Mouse (Mus musculus) MEL (cell line): ENCODE measurements around the gene Smoc1. TPM values are rescaled to one million over a fixed set of nuclear protein-coding genes. Genes with fewer than 3 reads are reported as not detected.

Experiments used
- DNase-seq: peaks from one replicate; pipeline ENCODE4 v3.0.0; 2011; ENCODE audit warnings: low read depth, low spot score
- H3K27ac ChIP-seq: 2 replicates; pipeline ENCODE4 v1.5.1; 2012; ENCODE audit warnings: low read depth, mild to moderate bottlenecking, control low read depth, low read length, moderate library complexity; ENCODE audit not compliant: control insufficient read depth
- H3K27me3 ChIP-seq, 2 experiments: fragments of 150-350 bp in 1 of 2; sonication (generic) in 1 of 2; 2 replicates each; pipeline ENCODE4 v1.6.1; 2012; ENCODE audit warnings: low read length in 2 of 2, mild to moderate bottlenecking in 2 of 2, improper control_type of control experiment in 1 of 2, moderate library complexity in 1 of 2; ENCODE audit not compliant: insufficient read depth in 2 of 2, control insufficient read depth in 1 of 2
- H3K36me3 ChIP-seq, 2 experiments: 2 replicates each; pipeline ENCODE4 v1.6.1; 2012 to 2014; ENCODE audit warnings: low read length in 2 of 2, improper control_type of control experiment in 1 of 2, inconsistent platforms in 1 of 2, mild to moderate bottlenecking in 1 of 2; ENCODE audit not compliant: insufficient read depth in 2 of 2, control insufficient read depth in 1 of 2
- H3K4me1 ChIP-seq, 2 experiments: fragments of 150-350 bp in 1 of 2; sonication (generic) in 1 of 2; 2 replicates each; pipeline ENCODE4 v1.6.1; 2012; ENCODE audit warnings: low read length in 2 of 2, improper control_type of control experiment in 1 of 2, mild to moderate bottlenecking in 1 of 2; ENCODE audit not compliant: insufficient read depth in 2 of 2, control insufficient read depth in 1 of 2
- H3K4me3 ChIP-seq, 2 experiments: fragments of 150-350 bp in 1 of 2; sonication (generic) in 1 of 2; 2 replicates each; pipeline ENCODE4 v1.5.1; 2012; ENCODE audit warnings: low read depth in 2 of 2, low read length in 2 of 2, mild to moderate bottlenecking in 2 of 2, moderate library complexity in 2 of 2, control low read depth in 1 of 2, improper control_type of control experiment in 1 of 2; ENCODE audit not compliant: control insufficient read depth in 1 of 2, insufficient read depth in 1 of 2
- H3K79me2 ChIP-seq: 2 replicates; pipeline ENCODE4 v1.6.1; 2012; ENCODE audit warnings: mild to moderate bottlenecking, low read length, moderate library complexity; ENCODE audit not compliant: control insufficient read depth, poor library complexity, insufficient read depth
- H3K9ac ChIP-seq: 2 replicates; pipeline ENCODE4 v1.6.1; 2012; ENCODE audit warnings: low read depth, mild to moderate bottlenecking, control low read depth, low read length, moderate library complexity; ENCODE audit not compliant: control insufficient read depth, poor library complexity, severe bottlenecking
- H3K9me3 ChIP-seq: fragments of 150-350 bp; sonication (generic); replicated peaks from 2 replicates; pipeline ENCODE4 v1.6.1; 2012; ENCODE audit warnings: mild to moderate bottlenecking, low read length, improper control_type of control experiment, moderate library complexity; ENCODE audit not compliant: insufficient read depth
- BHLHE40 ChIP-seq: IDR thresholded peaks from 2 replicates; pipeline ENCODE4 v1.6.1; 2012; ENCODE audit warnings: low read depth, mild to moderate bottlenecking, inconsistent platforms, low read length, improper control_type of control experiment, borderline replicate concordance
- CHD1 ChIP-seq: IDR thresholded peaks from 2 replicates; pipeline ENCODE4 v1.6.1; 2012; ENCODE audit warnings: low read depth, mild to moderate bottlenecking, inconsistent platforms, low read length, improper control_type of control experiment
- CHD2 ChIP-seq: IDR thresholded peaks from 2 replicates; pipeline ENCODE4 v1.6.1; 2011; ENCODE audit warnings: low read length, improper control_type of control experiment
- CTCF ChIP-seq, 3 experiments: IDR thresholded peaks in 2 of 3; conservative IDR thresholded peaks in 1 of 3; 2 replicates each; pipeline ENCODE4 v1.5.1; 2011 to 2012; ENCODE audit warnings: low read length in 3 of 3, low read depth in 2 of 3, mild to moderate bottlenecking in 2 of 3, improper control_type of control experiment in 1 of 3, inconsistent platforms in 1 of 3, mixed read lengths in 1 of 3, moderate library complexity in 1 of 3; ENCODE audit not compliant: control insufficient read depth in 1 of 3, insufficient read depth in 1 of 3, poor library complexity in 1 of 3, severe bottlenecking in 1 of 3
- EP300 ChIP-seq, 2 experiments: IDR thresholded peaks; 2 replicates each; pipeline ENCODE4 v1.6.1; 2011; ENCODE audit warnings: improper control_type of control experiment in 2 of 2, low read length in 2 of 2, low read depth in 1 of 2, mild to moderate bottlenecking in 1 of 2
- ETS1 ChIP-seq: IDR thresholded peaks from 2 replicates; pipeline ENCODE4 v1.6.1; 2012; ENCODE audit warnings: low read depth, mild to moderate bottlenecking, inconsistent platforms, low read length, improper control_type of control experiment, moderate library complexity
- GABPA ChIP-seq: IDR thresholded peaks from 2 replicates; pipeline ENCODE4 v1.6.1; 2012; ENCODE audit warnings: low read depth, mild to moderate bottlenecking, inconsistent platforms, low read length, improper control_type of control experiment, moderate library complexity
- JUND ChIP-seq: IDR thresholded peaks from 2 replicates; pipeline ENCODE4 v1.6.1; 2011; ENCODE audit warnings: low read depth, mild to moderate bottlenecking, improper control_type of control experiment, low read length
- KAT2A ChIP-seq: conservative IDR thresholded peaks from 2 replicates; pipeline ENCODE4 v1.6.1; 2012; ENCODE audit warnings: low read depth, low read length, improper control_type of control experiment, inconsistent platforms
- MAZ ChIP-seq: IDR thresholded peaks from 2 replicates; pipeline ENCODE4 v1.6.1; 2012; ENCODE audit warnings: low read depth, mild to moderate bottlenecking, inconsistent platforms, low read length, improper control_type of control experiment
- MEF2A ChIP-seq: IDR thresholded peaks from 2 replicates; pipeline ENCODE4 v1.6.1; 2014; ENCODE audit warnings: low read depth, mild to moderate bottlenecking, inconsistent platforms, low read length, improper control_type of control experiment; ENCODE audit not compliant: poor library complexity, insufficient replicate concordance, severe bottlenecking; ENCODE audit errors: extremely low read depth
- NRF1 ChIP-seq: IDR thresholded peaks from 2 replicates; pipeline ENCODE4 v1.6.1; 2014; ENCODE audit warnings: low read depth, mild to moderate bottlenecking, inconsistent platforms, low read length, improper control_type of control experiment, moderate library complexity; ENCODE audit not compliant: poor library complexity, insufficient read depth, severe bottlenecking
- POLR2AphosphoS2 ChIP-seq: IDR thresholded peaks from 2 replicates; pipeline ENCODE4 v1.6.1; 2011; ENCODE audit warnings: low read length, improper control_type of control experiment
- POLR2AphosphoS5 ChIP-seq: IDR thresholded peaks from 2 replicates; pipeline ENCODE4 v1.6.1; 2012; ENCODE audit warnings: low read depth, borderline replicate concordance, mild to moderate bottlenecking, inconsistent platforms, low read length, moderate library complexity, mixed read lengths
- RAD21 ChIP-seq: IDR thresholded peaks from 2 replicates; pipeline ENCODE4 v1.6.1; 2011; ENCODE audit warnings: mild to moderate bottlenecking, low read depth, low read length, improper control_type of control experiment
- SIN3A ChIP-seq: IDR thresholded peaks from 2 replicates; pipeline ENCODE4 v1.6.1; 2012; ENCODE audit warnings: low read length, improper control_type of control experiment, inconsistent platforms
- SMC3 ChIP-seq: IDR thresholded peaks from 2 replicates; pipeline ENCODE4 v1.6.1; 2011; ENCODE audit warnings: low read depth, low read length, improper control_type of control experiment
- USF1 ChIP-seq: IDR thresholded peaks from 2 replicates; pipeline ENCODE4 v1.6.1; 2014; ENCODE audit warnings: low read depth, mild to moderate bottlenecking, inconsistent platforms, low read length, improper control_type of control experiment, moderate library complexity
- ZKSCAN1 ChIP-seq: IDR thresholded peaks from 2 replicates; pipeline ENCODE4 v1.6.1; 2012; ENCODE audit warnings: low read depth, mild to moderate bottlenecking, inconsistent platforms, low read length, improper control_type of control experiment, moderate library complexity
- polyA plus RNA-seq, 2 experiments: library from polyadenylated mRNA; stranded (reverse) in 1 of 2; unstranded in 1 of 2; fragments of >175 nt in 1 of 2; fragments of >200 nt in 1 of 2; gene quantifications; 2 replicates each; pipeline versions ENCODE4 v1.2.1 to v1.2.4; 2012; ENCODE audit warnings: low replicate concordance in 2 of 2, low read depth in 1 of 2; ENCODE audit not compliant: insufficient read length in 2 of 2, insufficient read depth in 1 of 2, missing spikeins in 1 of 2
- total RNA-seq: library from RNA; depleted of rRNA; stranded (reverse); fragments of 300-350 nt; gene quantifications from 2 replicates; pipeline ENCODE4 v1.2.3, GENCODE M21; 2012

Gene Smoc1
- total and polyA plus RNA-seq, 3 experiments = 18.8 to 23.3 TPM; not detected in 1

DNA sequence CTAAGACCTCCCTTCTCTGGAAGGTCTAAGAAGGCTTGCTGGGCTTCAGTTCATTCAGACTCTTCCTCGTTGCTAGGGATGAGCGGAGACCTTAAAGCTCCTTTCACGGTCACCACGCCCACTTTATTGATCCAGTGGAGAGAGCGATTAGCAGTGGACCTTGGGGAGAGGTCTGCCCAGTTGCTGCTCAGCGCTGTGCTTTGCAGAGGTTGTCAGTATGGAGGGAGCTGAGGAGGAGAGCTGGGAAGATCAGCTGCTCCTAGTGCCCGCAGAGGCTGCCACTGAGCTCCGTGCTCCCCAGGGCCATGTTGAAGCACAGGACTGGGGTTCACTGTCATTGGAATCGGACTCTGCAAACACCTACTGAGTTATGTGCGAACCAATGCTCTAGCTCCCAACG is 17.0 kb downstream of the Smoc1 start:
- H3K36me3 ChIP-seq = peaks cover 0 to 6% of the 10 kb centered on the region in 2 experiments; a peak in 2 of 4 replicates
- no peak for DNase-seq
- H3K9me3 ChIP-seq = no peaks in the 10 kb centered on the region
- H3K9ac ChIP-seq = no peak overlapping the region
- H3K27ac ChIP-seq = no peak overlapping the region
- no peaks in the 10 kb centered on the region for H3K4me1 ChIP-seq
- H3K27me3 ChIP-seq = no peaks in the 10 kb centered on the region
- H3K79me2 ChIP-seq = peaks cover 2% of the 10 kb centered on the region; the same call in 1 of the 2 replicates
- TF ChIP-seq JUND (no peak), EP300 (IDR thresholded peaks at IDR 0.05; ENCODE audit: low read depth in 1 of 2, low read length in 2 of 2) (no peak), BHLHE40 (no peak), MAZ (no peak), ZKSCAN1 (no peak), CTCF (IDR thresholded peaks at IDR 0.05 in 2 of 3, conservative IDR thresholded peaks at IDR 0.05 in 1 of 3; ENCODE audit: control insufficient read depth in 1 of 3, insufficient read depth in 1 of 3, low read depth in 2 of 3, low read length in 3 of 3, poor library complexity in 1 of 3, severe bottlenecking in 1 of 3) (no peak), NRF1 (no peak), CHD2 (no peak), CHD1 (no peak), RAD21 (no peak), POLR2AphosphoS2 (no peak), POLR2AphosphoS5 (no peak), GABPA (no peak)
- H3K4me3 ChIP-seq = no peak overlapping the region

DNA sequence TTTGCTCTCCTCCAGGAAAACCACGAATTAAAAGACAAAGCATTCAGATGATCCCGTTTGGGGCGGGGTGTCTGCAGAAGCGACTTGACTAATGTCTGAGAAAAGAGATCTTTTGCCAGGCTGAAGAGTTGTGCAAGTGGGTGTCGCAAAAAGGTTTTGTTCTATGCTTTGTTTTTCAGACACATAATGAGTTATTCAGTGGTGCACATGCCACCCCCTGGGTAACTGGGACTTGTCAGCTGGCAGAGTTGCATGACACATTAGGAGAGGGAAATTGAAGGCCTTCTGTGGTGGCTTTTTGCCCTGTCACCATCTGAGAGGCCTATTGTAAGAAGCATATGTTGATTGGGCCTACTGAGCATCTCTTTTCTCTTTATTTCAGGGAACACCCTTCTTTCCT is 20.3 kb downstream of the Smoc1 start:
- Histone ChIP-seq H3K4me3 (no peak overlapping the region), H3K36me3 (peaks cover 0 to 6% of the 10 kb centered on the region in 2 experiments; a peak in 2 of 4 replicates), H3K27ac (no peak overlapping the region), H3K9me3 (no peaks in the 10 kb centered on the region), H3K27me3 (no peaks in the 10 kb centered on the region), H3K79me2 (no peaks in the 10 kb centered on the region), H3K9ac (no peak overlapping the region), H3K4me1 (no peaks in the 10 kb centered on the region)
- TF ChIP-seq JUND (no peak), KAT2A (no peak), CTCF (IDR thresholded peaks at IDR 0.05 in 2 of 3, conservative IDR thresholded peaks at IDR 0.05 in 1 of 3; ENCODE audit: control insufficient read depth in 1 of 3, insufficient read depth in 1 of 3, low read depth in 2 of 3, low read length in 3 of 3, poor library complexity in 1 of 3, severe bottlenecking in 1 of 3) (no peak), MEF2A (no peak), ETS1 (no peak), SMC3 (no peak), RAD21 (no peak), SIN3A (no peak), USF1 (no peak)
- no peak for DNase-seq
